Mouse (Mus musculus) midbrain, embryonic 13.5 days (tissue): ENCODE measurements around the gene Rpa2. TPM values are rescaled to one million over a fixed set of nuclear protein-coding genes. Genes with fewer than 3 reads are reported as not detected.
"Not testable (repeated sequence)": the region's sequence is repeated elsewhere in the genome, so short reads cannot be mapped to it uniquely, and the experiment has no call there.

Experiments
- ATAC-seq: fragments of 200-750 bp; cut with Nextera tagmentation; 2 replicates; pipeline ENCODE4 v1.8.0; 2017; ENCODE audit warnings: mild to moderate bottlenecking, moderate TSS enrichment, moderate library complexity
- H3K27ac ChIP-seq: fragments of 300-500 bp; sonication (generic); 2 replicates; pipeline ENCODE4 v1.5.1; 2015; ENCODE audit warnings: inconsistent platforms, mild to moderate bottlenecking, moderate library complexity
- H3K27me3 ChIP-seq: fragments of 300-500 bp; sonication (generic); 2 replicates; pipeline ENCODE4 v1.6.1; 2015; ENCODE audit warnings: mild to moderate bottlenecking, inconsistent platforms
- H3K36me3 ChIP-seq: fragments of 300-500 bp; sonication (generic); 2 replicates; pipeline ENCODE4 v1.6.1; 2015; ENCODE audit warnings: mild to moderate bottlenecking, inconsistent platforms
- H3K4me1 ChIP-seq: fragments of 300-500 bp; sonication (generic); replicated peaks from 2 replicates; pipeline ENCODE4 v1.6.1; 2015; ENCODE audit warnings: inconsistent platforms
- H3K4me2 ChIP-seq: fragments of 300-500 bp; sonication (generic); replicated peaks from 2 replicates; pipeline ENCODE4 v1.6.1; 2015; ENCODE audit warnings: moderate library complexity, mild to moderate bottlenecking, inconsistent platforms
- H3K4me3 ChIP-seq: fragments of 300-500 bp; sonication (generic); replicated peaks from 2 replicates; pipeline ENCODE4 v1.5.1; 2015; ENCODE audit warnings: mild to moderate bottlenecking, inconsistent platforms
- H3K9ac ChIP-seq: fragments of 300-500 bp; sonication (generic); replicated peaks from 2 replicates; pipeline ENCODE4 v1.6.1; 2015; ENCODE audit warnings: mild to moderate bottlenecking, inconsistent platforms
- H3K9me3 ChIP-seq: fragments of 300-500 bp; sonication (generic); 2 replicates; pipeline ENCODE4 v1.6.1; 2016; ENCODE audit warnings: mild to moderate bottlenecking, inconsistent platforms
- WGBS: fragments of 180-500 bp; shearing (Covaris S2); methylation state at CpG from one replicate; pipeline ENCODE4 v1.1.7; 2015; 5-methylcytosine and 5-hydroxymethylcytosine counted together
- polyA plus RNA-seq: library from polyadenylated mRNA; unstranded; fragments of >200 nt; fragmentation: Nextera tagmentation; extraction: Ambion mirVana; gene quantifications from 2 replicates; pipeline ENCODE4 v1.2.1, GENCODE M21; 2015

Gene Rpa2
- 58.2 and 58.6 TPM in 2 replicates for polyA plus RNA-seq

DNA sequence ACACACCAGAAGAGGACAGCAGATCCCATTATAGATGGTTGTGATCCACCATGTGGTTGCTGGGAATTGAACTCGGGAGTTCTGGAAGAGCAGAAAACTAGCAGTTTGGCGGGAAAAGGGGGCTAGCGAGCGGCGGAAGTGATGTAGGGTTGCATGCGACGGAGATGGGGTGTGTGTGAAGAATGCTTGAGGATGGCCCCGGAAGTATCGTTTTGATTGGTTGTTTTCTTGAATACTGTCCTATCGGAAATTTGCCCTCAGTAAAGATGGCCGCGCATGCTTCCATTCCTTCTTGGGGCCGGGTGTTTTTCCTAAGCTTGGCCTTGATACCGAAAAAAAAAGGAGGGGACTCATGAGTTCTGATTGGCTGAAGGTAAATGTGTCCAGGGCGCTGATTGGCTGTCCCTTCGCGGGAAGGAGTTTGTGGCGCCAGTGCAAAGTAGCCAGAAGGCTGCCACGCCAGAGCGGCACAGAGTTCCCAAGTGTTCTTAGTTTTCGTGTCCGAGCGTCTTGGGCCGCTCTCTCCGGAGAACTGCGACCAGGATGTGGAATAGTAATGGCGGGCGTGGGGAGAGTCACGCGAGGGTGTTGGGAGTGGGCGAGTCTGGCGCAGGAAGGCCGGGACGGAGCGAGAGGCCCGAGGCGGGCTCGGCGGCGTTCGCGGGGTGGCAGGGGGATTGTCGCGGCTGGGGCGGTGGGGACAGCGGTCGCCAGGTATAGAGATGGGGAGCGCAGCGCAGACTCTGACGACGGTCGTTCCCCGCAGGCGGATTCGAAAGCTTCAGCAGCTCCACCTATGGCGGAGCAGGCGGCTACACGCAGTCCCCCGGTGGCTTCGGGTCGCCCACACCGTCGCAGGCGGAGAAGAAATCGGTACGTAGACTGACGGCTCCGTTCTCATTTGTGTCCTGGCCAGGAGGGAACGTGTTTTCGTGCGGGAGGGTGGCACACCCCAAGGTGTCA, at the start of gene Rpa2:
Gene Rpa2, plus strand, starts transcription at position 419 of the 963 bp plus-strand sequence.
- Histone ChIP-seq H3K36me3 (peaks cover 25% of the 10 kb centered on the region), H3K27me3 (no peaks in the 10 kb centered on the region), H3K4me2 (peak within 1 kb of the TSS; percentile 91), H3K9me3 (no peaks in the 10 kb centered on the region), H3K27ac (no peak within 1 kb of the TSS), H3K9ac (peak within 1 kb of the TSS; percentile 66), H3K4me1 (peaks cover 12% of the 10 kb centered on the region), H3K4me3 (peak within 1 kb of the TSS; percentile 66)
- under 1% methylated on average over 71 of the region's 71 CpGs for WGBS
- ATAC-seq = peak; percentile 98

DNA sequence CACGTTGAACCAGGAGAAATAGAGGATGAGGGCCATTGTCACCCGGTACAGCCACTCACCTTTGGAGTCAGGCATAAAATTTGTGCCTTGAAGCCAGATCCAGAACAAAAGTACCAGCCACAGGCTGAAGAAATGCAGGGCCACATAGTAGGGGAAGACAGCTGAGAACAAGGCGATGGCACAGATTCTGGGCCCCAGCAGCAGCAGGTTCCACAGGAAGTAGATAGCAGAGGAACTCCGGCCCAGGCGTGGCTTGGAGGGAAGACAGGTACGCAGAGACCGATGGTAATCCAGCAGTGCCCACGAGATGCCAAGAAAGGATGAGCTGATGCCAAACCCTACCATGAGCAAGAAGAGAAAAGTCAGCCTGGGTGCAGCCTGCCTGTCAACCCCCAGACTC, 39.9 kb upstream of the Rpa2 start:
- Histone ChIP-seq H3K4me2 (no peak overlapping the region), H3K4me1 (peaks cover 18% of the 10 kb centered on the region), H3K9ac (no peak overlapping the region), H3K27ac (no peak overlapping the region), H3K36me3 (peaks cover 42% of the 10 kb centered on the region), H3K27me3 (no peaks in the 10 kb centered on the region), H3K9me3 (no peaks in the 10 kb centered on the region), H3K4me3 (no peak overlapping the region)
- no peak for ATAC-seq
- 89% methylated on average over 8 of the region's 8 CpGs for WGBS

DNA sequence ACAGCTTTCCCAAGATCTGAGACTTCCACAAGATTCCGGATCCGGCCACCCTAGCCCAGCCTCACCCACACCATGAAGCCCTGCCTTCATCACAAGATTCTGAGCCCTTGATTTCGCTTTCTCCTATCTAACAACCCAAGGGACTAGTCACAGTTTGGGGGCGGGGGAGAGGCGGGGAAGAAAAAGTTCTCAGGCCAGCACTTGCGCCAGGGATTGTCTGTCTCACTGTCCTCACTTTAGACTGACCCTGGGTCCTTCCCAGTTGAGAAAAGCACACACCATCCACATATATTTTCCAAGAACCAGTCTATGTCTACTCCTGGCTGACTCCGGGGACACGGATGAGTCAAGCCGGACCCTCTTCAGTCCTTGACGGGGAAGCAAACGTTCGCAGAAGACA, 36.5 kb upstream of the Rpa2 start:
- Histone ChIP-seq H3K27me3 (no peaks in the 10 kb centered on the region), H3K9me3 (no peaks in the 10 kb centered on the region), H3K36me3 (peaks cover 17% of the 10 kb centered on the region), H3K4me3 (peak overlapping the region; percentile 60), H3K4me1 (peaks cover 18% of the 10 kb centered on the region), H3K4me2 (peak overlapping the region; percentile 77), H3K27ac (no peak overlapping the region), H3K9ac (peak overlapping the region; percentile 71)
- WGBS = 49% methylated on average over 12 of the region's 12 CpGs
- ATAC-seq = no peak

DNA sequence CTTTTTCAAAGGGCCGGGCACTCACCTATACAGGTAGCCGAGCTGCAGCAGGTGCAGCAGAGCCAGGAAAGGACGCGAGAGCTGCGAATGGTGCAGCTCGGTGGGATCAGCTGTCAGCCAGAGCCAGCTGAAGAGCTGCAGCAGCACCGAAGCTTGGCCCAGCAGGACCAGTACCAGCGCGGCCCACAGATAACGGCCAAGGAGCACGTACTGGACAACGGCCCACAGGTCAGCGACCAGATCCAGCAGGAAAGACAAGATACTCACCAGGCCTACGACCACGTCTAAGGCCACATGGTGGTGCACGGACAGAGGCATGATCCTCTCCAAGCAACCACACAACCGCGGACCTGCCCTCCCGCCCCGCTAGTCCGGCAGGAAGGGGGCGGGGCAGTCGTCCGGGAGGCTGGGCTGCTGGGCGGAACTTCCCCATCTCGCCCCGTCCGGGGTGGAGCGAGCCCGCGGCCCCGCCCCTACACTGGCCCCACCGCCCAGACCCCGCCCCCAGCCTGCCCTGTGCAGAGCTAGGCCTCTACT, 35.9 kb upstream of the Rpa2 start, which contains the start of gene Xkr8:
Gene Xkr8, minus strand, starts transcription at position 399 of the 537 bp plus-strand sequence.
- peak within 1 kb of the TSS; percentile 60 for H3K4me3 ChIP-seq
- peak within 1 kb of the TSS; percentile 77 for H3K4me2 ChIP-seq
- peak within 1 kb of the TSS; percentile 71 for H3K9ac ChIP-seq
- no peaks in the 10 kb centered on the region for H3K9me3 ChIP-seq
- peaks cover 11% of the 10 kb centered on the region for H3K36me3 ChIP-seq
- WGBS = 2% methylated on average over 33 of the region's 34 CpGs
- no peaks in the 10 kb centered on the region for H3K27me3 ChIP-seq
- ATAC-seq = peak; percentile 97
- peaks cover 18% of the 10 kb centered on the region for H3K4me1 ChIP-seq
- 0 out of 2 replicates have a peak within 1 kb of the TSS, but pooled peaks have one; percentile 12 for H3K27ac ChIP-seq

DNA sequence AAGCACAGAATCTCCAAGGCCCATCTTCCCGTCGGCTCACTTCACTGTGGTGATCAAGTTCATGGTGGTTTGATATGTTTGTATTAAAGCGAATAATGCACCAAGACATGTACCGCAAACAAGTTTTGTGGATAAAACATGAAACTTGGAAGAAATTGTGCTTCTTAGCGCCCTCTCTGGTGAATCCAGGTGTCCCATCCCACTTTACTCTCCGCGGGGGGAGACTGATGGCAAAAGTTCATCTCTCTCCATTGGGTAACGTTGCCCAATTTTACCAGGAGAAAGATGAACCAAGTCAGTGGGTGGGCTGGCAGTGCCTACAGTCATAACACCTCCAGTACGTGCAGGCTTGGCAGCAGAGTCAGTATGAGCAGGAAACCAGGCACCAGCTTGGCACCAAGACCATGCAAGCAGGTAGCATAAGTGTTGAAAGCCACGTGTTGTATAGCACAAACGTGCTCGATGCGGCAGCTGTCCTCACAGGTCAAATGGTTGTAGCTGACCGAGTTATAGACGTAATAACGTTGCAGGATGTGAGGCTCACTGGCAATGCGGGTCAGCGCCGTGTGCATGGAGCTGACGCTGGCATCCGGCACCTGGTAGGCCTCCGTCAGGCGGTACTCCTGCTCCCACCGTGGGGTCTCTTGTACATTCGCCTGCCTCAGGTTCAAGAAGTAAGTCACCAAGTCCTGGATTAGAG, 34.9 kb upstream of the Rpa2 start:
- 91% methylated on average over 25 of the region's 25 CpGs for WGBS
- ATAC-seq = no peak
- Histone ChIP-seq H3K9ac (no peak overlapping the region), H3K9me3 (no peaks in the 10 kb centered on the region), H3K4me1 (peaks cover 18% of the 10 kb centered on the region), H3K27ac (no peak overlapping the region), H3K4me2 (no peak overlapping the region), H3K36me3 (peaks cover under 1% of the 10 kb centered on the region; the same call in 1 of the 2 replicates), H3K4me3 (no peak overlapping the region), H3K27me3 (no peaks in the 10 kb centered on the region)

DNA sequence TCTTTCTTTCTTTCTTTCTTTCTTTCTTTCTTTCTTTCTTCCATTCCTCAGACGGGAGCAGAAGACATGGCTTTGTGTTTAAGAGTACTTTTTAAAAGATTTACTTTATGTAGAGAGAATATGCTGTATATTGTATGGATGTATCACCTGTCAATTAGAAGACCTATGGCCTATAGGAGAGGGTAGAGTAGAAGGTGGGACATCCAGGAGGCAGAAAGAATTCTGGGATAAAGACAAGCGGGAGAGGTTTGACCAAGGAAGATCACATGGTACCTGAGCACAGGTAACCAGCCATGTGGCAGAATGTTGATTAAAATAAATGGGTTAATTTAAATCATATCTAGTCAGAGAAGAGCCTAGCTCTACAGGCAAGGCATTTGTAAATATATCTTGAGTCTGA, 33.4 kb upstream of the Rpa2 start:
- Histone ChIP-seq H3K4me2 (no peak overlapping the region), H3K9ac (no peak overlapping the region), H3K27ac (no peak overlapping the region), H3K9me3 (no peaks in the 10 kb centered on the region), H3K4me1 (peaks cover 18% of the 10 kb centered on the region), H3K27me3 (no peaks in the 10 kb centered on the region), H3K36me3 (no peaks in the 10 kb centered on the region), H3K4me3 (no peak overlapping the region)
- 85% methylated on average over 2 of the region's 2 CpGs for WGBS
- ATAC-seq = no peak

DNA sequence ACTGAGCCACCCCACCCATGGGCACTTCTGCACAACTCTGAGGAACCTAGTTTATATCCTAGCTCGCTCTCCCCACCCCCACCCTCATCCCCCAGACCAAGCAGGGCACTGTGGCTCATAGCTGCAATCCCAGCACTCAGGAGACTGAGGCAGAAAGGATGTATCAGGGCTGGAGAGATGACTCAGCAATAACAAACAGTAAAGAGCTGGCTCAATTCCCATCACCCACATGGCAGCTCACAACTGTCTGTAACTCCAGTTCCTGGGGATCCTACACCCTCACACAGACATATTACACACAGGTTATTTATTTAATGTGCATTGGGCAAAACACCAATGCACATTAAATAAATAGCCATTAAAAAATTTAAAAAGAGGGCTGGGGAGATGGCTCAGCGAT, 32.7 kb upstream of the Rpa2 start:
- no peak overlapping the region for H3K27ac ChIP-seq
- H3K27me3 ChIP-seq = no peaks in the 10 kb centered on the region
- no peak overlapping the region for H3K4me2 ChIP-seq
- 73% methylated on average over 2 of the region's 2 CpGs for WGBS
- peaks cover 18% of the 10 kb centered on the region for H3K4me1 ChIP-seq
- no peaks in the 10 kb centered on the region for H3K9me3 ChIP-seq
- ATAC-seq = no peak
- H3K9ac ChIP-seq = no peak overlapping the region
- H3K4me3 ChIP-seq = no peak overlapping the region
- no peaks in the 10 kb centered on the region for H3K36me3 ChIP-seq

DNA sequence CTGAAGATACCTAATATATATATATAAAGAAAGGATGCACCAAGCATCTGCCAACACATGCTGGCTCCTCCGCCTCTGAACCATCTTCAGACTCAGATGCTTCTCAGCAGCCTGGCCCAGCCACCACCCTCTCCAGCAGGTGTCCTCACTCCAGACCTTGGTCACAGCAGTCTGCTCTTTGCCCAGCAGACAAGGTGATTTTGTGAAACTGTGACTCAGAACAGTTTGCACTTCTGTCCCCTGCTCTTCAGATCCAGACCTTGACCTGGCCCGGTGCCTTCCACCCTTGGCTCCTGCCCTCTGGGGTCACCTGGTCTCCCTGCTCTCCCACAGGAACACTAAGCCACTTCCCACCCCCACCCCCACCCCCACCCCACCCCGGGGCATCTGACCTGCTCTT, 32.2 kb upstream of the Rpa2 start:
- ATAC-seq = no peak
- Histone ChIP-seq H3K4me2 (no peak overlapping the region), H3K27me3 (no peaks in the 10 kb centered on the region), H3K36me3 (no peaks in the 10 kb centered on the region), H3K4me1 (peaks cover 15% of the 10 kb centered on the region), H3K9ac (no peak overlapping the region), H3K4me3 (no peak overlapping the region), H3K27ac (no peak overlapping the region), H3K9me3 (no peaks in the 10 kb centered on the region)
- 75% methylated on average over 3 of the region's 3 CpGs for WGBS

DNA sequence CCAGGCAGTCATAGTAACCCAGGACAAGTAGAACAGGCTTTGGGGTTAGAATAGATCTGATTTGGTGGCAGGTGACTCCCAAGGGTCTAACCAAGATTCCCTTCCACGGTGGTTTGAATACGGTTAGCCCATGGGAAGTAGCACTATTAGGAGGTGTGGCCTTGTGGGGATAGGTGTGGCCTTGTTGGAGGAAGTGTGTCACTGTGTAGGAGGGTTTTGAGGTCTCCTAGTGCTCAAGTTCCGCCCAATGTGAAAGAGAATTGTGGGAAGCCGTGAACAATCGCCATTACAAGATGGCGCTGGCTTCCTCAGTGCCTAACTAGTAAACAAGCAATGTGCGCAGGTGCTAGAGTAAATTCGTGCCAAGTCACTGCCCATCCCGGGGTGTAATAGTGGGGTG, 31.0 kb upstream of the Rpa2 start:
- H3K9me3 ChIP-seq, H3K27ac ChIP-seq, ATAC-seq, H3K36me3 ChIP-seq, H3K4me1 ChIP-seq, H3K4me3 ChIP-seq, H3K4me2 ChIP-seq, H3K9ac ChIP-seq, H3K27me3 ChIP-seq: not testable (repeated sequence)
- 94% methylated on average over 9 of the region's 9 CpGs for WGBS

DNA sequence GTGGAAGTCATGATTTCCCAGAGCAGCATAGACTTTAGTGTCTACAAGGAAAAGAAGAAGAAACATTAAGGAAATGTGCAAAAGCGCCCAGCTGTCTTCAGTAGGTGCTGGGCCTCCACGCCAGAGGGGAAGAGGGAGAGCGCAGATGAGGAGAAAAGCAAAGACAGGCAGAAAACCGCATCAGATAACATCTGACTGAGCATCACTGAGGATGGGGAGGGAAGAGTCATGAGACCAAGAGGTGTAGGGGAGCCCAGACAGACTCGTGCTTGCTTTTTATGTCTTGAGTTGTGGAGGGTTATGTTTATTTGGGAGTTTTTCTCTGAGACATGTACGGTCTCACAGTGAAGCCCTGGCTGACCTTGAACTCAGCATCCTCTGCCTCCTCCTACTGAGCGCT, 26.6 kb upstream of the Rpa2 start:
- Histone ChIP-seq H3K9ac (no peak overlapping the region), H3K4me1 (peaks cover 16% of the 10 kb centered on the region), H3K4me2 (no peak overlapping the region), H3K27me3 (no peaks in the 10 kb centered on the region), H3K27ac (no peak overlapping the region), H3K4me3 (no peak overlapping the region), H3K36me3 (no peaks in the 10 kb centered on the region), H3K9me3 (no peaks in the 10 kb centered on the region)
- ATAC-seq = no peak
- 93% methylated on average over 7 of the region's 7 CpGs for WGBS

DNA sequence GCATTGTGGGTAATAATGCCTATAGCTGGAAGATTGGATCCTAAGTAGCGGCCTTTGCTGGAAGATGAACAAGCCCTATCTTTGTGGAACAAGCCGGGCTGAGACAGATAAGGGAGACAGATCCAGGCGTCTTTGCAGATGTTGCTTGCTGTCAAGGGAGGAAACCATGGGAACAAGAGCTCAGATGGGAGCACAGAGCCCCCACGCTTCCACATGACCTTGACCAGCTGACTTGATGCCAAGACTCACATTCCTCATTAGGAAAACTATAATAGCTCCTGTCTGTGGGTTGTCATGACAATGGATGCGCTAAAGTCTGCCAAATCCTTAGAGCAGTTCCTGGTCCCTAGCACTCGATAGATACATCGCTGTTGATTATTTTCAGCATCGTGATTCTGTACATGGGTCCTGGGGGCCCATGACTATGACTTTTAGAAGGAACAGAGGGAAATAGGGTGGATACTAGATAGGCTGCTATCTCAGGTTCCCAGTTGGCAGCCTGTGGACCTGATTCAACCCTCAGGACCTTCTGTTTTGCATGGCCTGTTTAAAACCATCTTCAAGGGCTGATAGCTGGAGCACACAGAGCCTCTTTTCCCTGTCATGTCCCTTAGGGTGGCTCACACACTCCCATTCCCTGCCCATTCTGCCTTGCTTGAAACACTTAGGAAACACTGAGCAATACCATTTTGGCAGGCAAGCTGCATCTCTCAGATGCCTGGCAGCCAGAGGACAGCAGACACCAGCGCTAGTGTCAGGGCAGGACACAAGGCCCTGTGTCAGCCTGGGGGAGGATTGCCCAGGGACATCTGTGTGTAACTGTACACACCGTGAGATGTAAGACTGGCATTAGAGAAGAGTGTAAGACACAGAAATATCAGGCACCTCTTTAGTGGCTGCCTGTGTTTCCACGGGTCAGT, 23.9 kb upstream of the Rpa2 start:
- Histone ChIP-seq H3K27me3 (no peaks in the 10 kb centered on the region), H3K9ac (0 out of 2 replicates have a peak overlapping the region, but pooled peaks have one; percentile 3), H3K4me2 (no peak overlapping the region), H3K4me3 (no peak overlapping the region), H3K36me3 (no peaks in the 10 kb centered on the region), H3K9me3 (no peaks in the 10 kb centered on the region), H3K4me1 (peaks cover 16% of the 10 kb centered on the region), H3K27ac (peak overlapping the region; percentile 69)
- WGBS = 71% methylated on average over 11 of the region's 11 CpGs
- peak; percentile 58; the same call in 1 of the 2 replicates for ATAC-seq
